Mouse (Mus musculus) ES-Bruce4 (cell line): ENCODE data around the gene Tecpr2.

Source experiments
- CTCF ChIP-seq: IDR thresholded peaks from one replicate; pipeline ENCODE4 v1.8.1; 2011; ENCODE audit warnings: low read depth, low read length
- EP300 ChIP-seq: IDR thresholded peaks from 2 replicates; pipeline ENCODE4 v1.6.1; 2011; ENCODE audit warnings: low read depth, low read length; ENCODE audit not compliant: insufficient read depth

GRCm38 (mm10) chr12:110977896-110978606 is 89.0 kb downstream of the Tecpr2 start:
- TF ChIP-seq CTCF (no peak), EP300 (no peak)
